Mouse (Mus musculus) monocyte, adult 5-6 weeks (primary cell): ENCODE results near the gene Arhgap44. TPM values are rescaled to one million over a fixed set of nuclear protein-coding genes. Genes with fewer than 3 reads are reported as not detected.

Experiments
- ATAC-seq: fragments of 153-309, 156-312 bp; replicated peaks from 2 replicates; pipeline ENCODE4 v1.8.0; 2017; ENCODE audit warnings: mild to moderate bottlenecking; ENCODE audit not compliant: low TSS enrichment, insufficient number of reproducible peaks, severe bottlenecking, poor library complexity, low FRiP score
- total RNA-seq: library from RNA; stranded (forward); fragments of 200-1000, 200-491, 200-594 nt; gene quantifications from 3 replicates; pipeline ENCODE4 v1.2.3, GENCODE M21; 2017

Gene Arhgap44
- total RNA-seq, 1 experiment from 2014 or later = not detected

- no peak for ATAC-seq
These were observed 123.8 kb downstream of the Arhgap44 start for GRCm38 (mm10) chr11:65038996-65039395.

- ATAC-seq = no peak
These were observed 130.5 kb downstream of the Arhgap44 start for GRCm38 (mm10) chr11:65032221-65032620.

GRCm38 (mm10) chr11:65030201-65030600 is 132.6 kb downstream of the Arhgap44 start:
- ATAC-seq = no peak

GRCm38 (mm10) chr11:65028049-65028448 is 134.7 kb downstream of the Arhgap44 start:
- ATAC-seq = no peak

- no peak for ATAC-seq
These were observed 140.0 kb downstream of the Arhgap44 start for GRCm38 (mm10) chr11:65022771-65023170.

GRCm38 (mm10) chr11:65020744-65021143 is 142.0 kb downstream of the Arhgap44 start:
- ATAC-seq = no peak

- ATAC-seq = no peak
These were observed 146.0 kb downstream of the Arhgap44 start for GRCm38 (mm10) chr11:65016754-65017153.

GRCm38 (mm10) chr11:65013906-65014305 is 148.9 kb downstream of the Arhgap44 start:
- no peak for ATAC-seq

GRCm38 (mm10) chr11:65006047-65006446 is 156.7 kb downstream of the Arhgap44 start:
- ATAC-seq = no peak

- no peak for ATAC-seq
These were observed 157.9 kb downstream of the Arhgap44 start for GRCm38 (mm10) chr11:65004836-65005235.

GRCm38 (mm10) chr11:65003611-65004010 is 159.2 kb downstream of the Arhgap44 start:
- no peak for ATAC-seq

- ATAC-seq = no peak
These were observed 161.0 kb downstream of the Arhgap44 start for GRCm38 (mm10) chr11:65001729-65002128.

- ATAC-seq = no peak
These were observed 163.1 kb downstream of the Arhgap44 start for GRCm38 (mm10) chr11:64999685-65000084.

- no peak for ATAC-seq
These were observed 164.3 kb downstream of the Arhgap44 start for GRCm38 (mm10) chr11:64998439-64998838.

GRCm38 (mm10) chr11:64988556-64988955 is 174.2 kb downstream of the Arhgap44 start:
- no peak for ATAC-seq

GRCm38 (mm10) chr11:64979489-64979845 is 183.3 kb downstream of the Arhgap44 start:
- ATAC-seq = no peak

- peak; percentile 99 for ATAC-seq
These were observed 183.9 kb downstream of the Arhgap44 start, which contains the start of gene Elac2 for GRCm38 (mm10) chr11:64978720-64979488. TSS of gene Elac2 (plus strand) at chr11:64979038.

GRCm38 (mm10) chr11:64972418-64972817 is 190.3 kb downstream of the Arhgap44 start:
- no peak for ATAC-seq

GRCm38 (mm10) chr11:64971471-64971988 is 191.2 kb downstream of the Arhgap44 start:
- no peak for ATAC-seq

GRCm38 (mm10) chr11:64968939-64969342 is 193.8 kb downstream of the Arhgap44 start:
- ATAC-seq = no peak
